Mouse (Mus musculus): Measurements from ENCODE around the gene Chpf2. TPM values are rescaled to one million over a fixed set of nuclear protein-coding genes. Genes with fewer than 3 reads are reported as not detected.

The Chpf2 gene
- polyA plus RNA-seq, 1 experiment = 55.1 TPM

DNA sequence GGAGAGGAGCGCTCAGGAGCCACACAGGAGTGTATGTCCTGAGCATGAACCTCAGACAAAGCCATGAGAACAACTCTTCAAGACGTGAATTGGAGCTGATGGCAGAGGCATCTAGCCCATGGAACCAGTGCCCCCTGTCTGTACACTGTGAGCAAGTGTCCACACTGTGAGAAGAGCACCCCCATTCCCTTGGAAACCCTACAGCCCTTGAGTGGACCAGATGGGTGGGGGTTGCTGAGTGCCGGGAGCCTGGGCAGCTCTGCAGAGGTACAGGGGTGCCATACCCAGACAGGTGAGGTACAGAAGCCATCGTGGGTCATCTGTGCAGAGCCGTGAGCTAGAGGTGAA, 25.7 kb downstream of the Chpf2 start:
- Histone ChIP-seq H3K4me3 (ENCODE audit: insufficient read depth, low read length) (no peak overlapping the region), H3K4me1 (ENCODE audit: control insufficient read depth, insufficient read depth, low read length) (peaks cover 2% of the 10 kb centered on the region; the same call in 1 of the 2 replicates), H3K27ac (ENCODE audit: insufficient read depth, low read length) (no peak overlapping the region)
- no peak for TF ChIP-seq CTCF (IDR thresholded peaks at IDR 0.05; ENCODE audit: extremely low read depth, insufficient read depth, low read length)
- no peak for TF ChIP-seq POLR2A (IDR thresholded peaks at IDR 0.05; ENCODE audit: extremely low read depth, insufficient read depth, low read length)

DNA sequence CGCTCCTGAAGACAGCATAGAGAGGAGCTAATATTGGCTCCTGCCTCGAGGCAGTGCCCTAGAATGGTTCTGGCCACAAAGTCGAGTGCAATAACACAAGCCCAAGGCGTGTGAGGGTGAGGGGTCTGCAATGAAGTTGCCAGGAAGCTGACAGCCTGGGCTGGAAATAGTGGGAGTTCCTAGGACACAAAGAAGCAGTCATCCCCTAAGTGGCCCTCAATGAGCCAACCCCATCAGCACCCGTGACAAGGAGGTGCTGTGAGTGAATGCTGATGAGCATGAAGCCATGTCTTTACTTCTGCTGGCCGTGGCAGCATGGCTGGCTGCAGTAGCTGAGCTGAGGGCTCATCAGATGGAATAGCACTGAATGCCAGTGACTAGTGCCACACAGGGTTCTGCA, 28.6 kb downstream of the Chpf2 start:
- no peak overlapping the region for H3K4me3 ChIP-seq (ENCODE audit: insufficient read depth, low read length)
- TF ChIP-seq POLR2A (IDR thresholded peaks at IDR 0.05; ENCODE audit: extremely low read depth, insufficient read depth, low read length) (no peak), CTCF (IDR thresholded peaks at IDR 0.05; ENCODE audit: extremely low read depth, insufficient read depth, low read length) (no peak)
- peaks cover 2% of the 10 kb centered on the region; the same call in 1 of the 2 replicates for H3K4me1 ChIP-seq (ENCODE audit: control insufficient read depth, insufficient read depth, low read length)

DNA sequence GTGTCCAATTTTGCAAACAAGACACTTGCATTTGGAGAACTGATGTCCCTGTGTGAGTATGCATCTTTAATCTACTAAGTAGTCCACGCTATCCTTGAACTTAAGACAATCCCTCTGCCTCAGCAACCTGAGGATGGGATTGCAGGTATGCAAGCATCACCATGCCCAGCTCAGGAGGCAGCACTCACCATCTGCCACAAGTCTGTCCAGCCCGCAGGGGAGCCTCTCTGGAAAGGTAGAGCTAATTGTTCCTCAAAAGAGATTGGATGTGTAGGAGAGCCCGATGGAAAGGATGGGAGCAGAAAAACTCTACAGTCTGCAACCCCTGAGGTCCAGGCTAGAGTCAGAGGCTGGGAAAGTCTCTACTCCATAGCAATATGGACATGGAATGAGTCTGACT, 32.4 kb downstream of the Chpf2 start:
- no peak overlapping the region for H3K4me3 ChIP-seq (ENCODE audit: insufficient read depth, low read length)
- no peak overlapping the region for H3K27ac ChIP-seq (ENCODE audit: insufficient read depth, low read length)
- no peak for TF ChIP-seq CTCF (IDR thresholded peaks at IDR 0.05; ENCODE audit: extremely low read depth, insufficient read depth, low read length)
- no peak for TF ChIP-seq POLR2A (IDR thresholded peaks at IDR 0.05; ENCODE audit: extremely low read depth, insufficient read depth, low read length)
- peaks cover 2% of the 10 kb centered on the region; the same call in 1 of the 2 replicates for H3K4me1 ChIP-seq (ENCODE audit: control insufficient read depth, insufficient read depth, low read length)

More for the DNA sequence above, 28.6 kb downstream of the Chpf2 start:
- H3K27ac ChIP-seq (ENCODE audit: insufficient read depth, low read length) = no peak overlapping the region

DNA sequence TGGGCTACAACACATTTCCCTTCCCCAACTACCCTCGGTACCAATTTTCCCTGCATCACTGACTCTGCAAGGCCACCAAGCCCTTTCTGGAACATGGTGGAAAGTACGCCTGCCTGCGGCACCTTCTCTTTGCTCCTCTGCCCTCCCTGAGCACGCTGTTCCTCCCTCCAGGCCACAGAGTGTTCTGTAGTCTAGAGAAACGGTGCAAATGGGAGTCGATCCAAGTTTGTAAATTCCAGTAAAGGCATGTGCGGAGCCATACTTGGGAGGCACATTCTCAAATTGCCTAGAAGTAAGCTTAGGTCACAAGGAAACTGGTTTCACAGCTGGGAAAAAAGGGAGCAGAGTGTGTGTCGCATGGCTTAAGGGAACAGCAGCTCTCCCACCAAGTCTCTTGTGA, 33.6 kb downstream of the Chpf2 start:
- no peak for TF ChIP-seq POLR2A (IDR thresholded peaks at IDR 0.05; ENCODE audit: extremely low read depth, insufficient read depth, low read length)
- TF ChIP-seq CTCF (IDR thresholded peaks at IDR 0.05; ENCODE audit: extremely low read depth, insufficient read depth, low read length) = no peak
- peaks cover 5% of the 10 kb centered on the region; the same call in 1 of the 2 replicates for H3K4me1 ChIP-seq (ENCODE audit: control insufficient read depth, insufficient read depth, low read length)
- H3K4me3 ChIP-seq (ENCODE audit: insufficient read depth, low read length) = no peak overlapping the region
- H3K27ac ChIP-seq (ENCODE audit: insufficient read depth, low read length) = no peak overlapping the region

DNA sequence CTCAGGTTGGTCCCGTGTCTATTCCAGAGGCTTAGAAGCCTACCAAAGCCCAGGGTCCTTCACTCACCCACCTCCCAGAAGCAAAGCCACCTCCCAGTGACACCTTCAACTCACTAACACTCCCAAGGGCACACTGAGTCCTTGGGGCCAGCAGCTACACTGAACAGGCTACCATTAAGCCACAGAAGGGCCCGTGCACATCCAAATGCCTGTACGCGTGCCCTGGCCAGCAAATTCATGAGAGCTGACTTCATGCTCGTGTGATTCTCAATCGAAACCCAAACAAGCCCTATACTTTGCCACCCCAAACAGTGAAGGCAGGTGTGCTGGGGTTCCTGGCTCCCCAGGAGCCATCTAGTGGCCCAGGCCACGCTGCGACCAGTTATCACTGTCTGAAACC, 34.1 kb downstream of the Chpf2 start:
- Histone ChIP-seq H3K27ac (ENCODE audit: insufficient read depth, low read length) (no peak overlapping the region), H3K4me3 (ENCODE audit: insufficient read depth, low read length) (no peak overlapping the region), H3K4me1 (ENCODE audit: control insufficient read depth, insufficient read depth, low read length) (peaks cover 5% of the 10 kb centered on the region; the same call in 1 of the 2 replicates)
- no peak for TF ChIP-seq POLR2A (IDR thresholded peaks at IDR 0.05; ENCODE audit: extremely low read depth, insufficient read depth, low read length)
- no peak for TF ChIP-seq CTCF (IDR thresholded peaks at IDR 0.05; ENCODE audit: extremely low read depth, insufficient read depth, low read length)

- H3K4me3 ChIP-seq (ENCODE audit: insufficient read depth, low read length) = no peak overlapping the region; the same call in 1 of the 2 replicates
- H3K27ac ChIP-seq (ENCODE audit: insufficient read depth, low read length) = no peak overlapping the region
Measured at GRCm38 (mm10) chr5:24622386-24623040, 36.0 kb downstream of the Chpf2 start.

GRCm38 (mm10) chr5:24623041-24623985, 36.8 kb downstream of the Chpf2 start:
- Histone ChIP-seq H3K27ac (ENCODE audit: insufficient read depth, low read length) (no peak overlapping the region; the same call in 1 of the 2 replicates), H3K4me3 (ENCODE audit: insufficient read depth, low read length) (peak overlapping the region; percentile 73), H3K4me1 (ENCODE audit: control insufficient read depth, insufficient read depth, low read length) (peaks cover 5% of the 10 kb centered on the region; the same call in 1 of the 2 replicates)
- TF ChIP-seq CTCF (IDR thresholded peaks at IDR 0.05; ENCODE audit: extremely low read depth, insufficient read depth, low read length) (no peak), POLR2A (IDR thresholded peaks at IDR 0.05; ENCODE audit: extremely low read depth, insufficient read depth, low read length) (no peak)

More at GRCm38 (mm10) chr5:24622386-24623040, 36.0 kb downstream of the Chpf2 start:
- TF ChIP-seq CTCF (IDR thresholded peaks at IDR 0.05; ENCODE audit: extremely low read depth, insufficient read depth, low read length) = no peak
- no peak for TF ChIP-seq POLR2A (IDR thresholded peaks at IDR 0.05; ENCODE audit: extremely low read depth, insufficient read depth, low read length)
- H3K4me1 ChIP-seq (ENCODE audit: control insufficient read depth, insufficient read depth, low read length) = peaks cover 5% of the 10 kb centered on the region; the same call in 1 of the 2 replicates

GRCm38 (mm10) chr5:24623986-24624821, 37.7 kb downstream of the Chpf2 start, which contains the start of gene Smarcd3:
Gene Smarcd3, minus strand, starts transcription at chr5:24624411.
- H3K4me3 ChIP-seq (ENCODE audit: insufficient read depth, low read length) = peak within 1 kb of the TSS; percentile 73
- peak within 1 kb of the TSS; percentile 13 for H3K27ac ChIP-seq (ENCODE audit: insufficient read depth, low read length)
- H3K4me1 ChIP-seq (ENCODE audit: control insufficient read depth, insufficient read depth, low read length) = peaks cover 5% of the 10 kb centered on the region; the same call in 1 of the 2 replicates
- TF ChIP-seq CTCF (IDR thresholded peaks at IDR 0.05; ENCODE audit: extremely low read depth, insufficient read depth, low read length) (no peak), POLR2A (IDR thresholded peaks at IDR 0.05; ENCODE audit: extremely low read depth, insufficient read depth, low read length) (peak; percentile 48; the same call in 1 of the 2 replicates)

- peak overlapping the region; percentile 73 for H3K4me3 ChIP-seq (ENCODE audit: insufficient read depth, low read length)
- peaks cover 5% of the 10 kb centered on the region; the same call in 1 of the 2 replicates for H3K4me1 ChIP-seq (ENCODE audit: control insufficient read depth, insufficient read depth, low read length)
- TF ChIP-seq POLR2A (IDR thresholded peaks at IDR 0.05; ENCODE audit: extremely low read depth, insufficient read depth, low read length) (no peak), CTCF (IDR thresholded peaks at IDR 0.05; ENCODE audit: extremely low read depth, insufficient read depth, low read length) (no peak)
- H3K27ac ChIP-seq (ENCODE audit: insufficient read depth, low read length) = no peak overlapping the region
Measured at GRCm38 (mm10) chr5:24624822-24625120, 38.2 kb downstream of the Chpf2 start.

Measured in cortical plate, adult 2 months (tissue).